Mouse (Mus musculus) erythroblast, embryonic 14.5 days (primary cell): Measurements from ENCODE around the gene Bcl7c. TPM values are rescaled to one million over a fixed set of nuclear protein-coding genes. Genes with fewer than 3 reads are reported as not detected.

Experiments
- H3K27me3 ChIP-seq: 2 replicates; pipeline ENCODE4 v1.6.1; 2012; ENCODE audit warnings: inconsistent platforms; ENCODE audit not compliant: control insufficient read depth
- H3K36me3 ChIP-seq: 2 replicates; pipeline ENCODE4 v1.6.1; 2012; ENCODE audit warnings: mild to moderate bottlenecking, inconsistent platforms; ENCODE audit not compliant: control insufficient read depth
- H3K4me1 ChIP-seq: 2 replicates; pipeline ENCODE4 v1.6.1; 2012; ENCODE audit warnings: inconsistent platforms; ENCODE audit not compliant: control insufficient read depth
- H3K4me3 ChIP-seq: replicated peaks from 2 replicates; pipeline ENCODE3; 2012; ENCODE audit warnings: moderate library complexity, mild to moderate bottlenecking, inconsistent platforms
- H3K9me3 ChIP-seq: 2 replicates; pipeline ENCODE4 v1.6.1; 2012; ENCODE audit warnings: low read length, inconsistent platforms, mixed read lengths; ENCODE audit not compliant: control insufficient read depth
- GATA1 ChIP-seq: IDR thresholded peaks from 2 replicates; pipeline ENCODE4 v1.6.1; 2012; ENCODE audit warnings: low read length, inconsistent platforms, mixed read lengths
- TAL1 ChIP-seq: IDR thresholded peaks from 3 replicates; pipeline ENCODE4 v1.6.1; 2012; ENCODE audit warnings: low read length, inconsistent platforms, mixed read lengths
- polyA plus RNA-seq: library from polyadenylated mRNA; stranded (reverse); fragments of >175 nt; gene quantifications from 2 replicates; pipeline ENCODE4 v1.2.3, GENCODE M21; 2012

Gene Bcl7c
- polyA plus RNA-seq, 1 experiment, result 16.0 TPM

DNA sequence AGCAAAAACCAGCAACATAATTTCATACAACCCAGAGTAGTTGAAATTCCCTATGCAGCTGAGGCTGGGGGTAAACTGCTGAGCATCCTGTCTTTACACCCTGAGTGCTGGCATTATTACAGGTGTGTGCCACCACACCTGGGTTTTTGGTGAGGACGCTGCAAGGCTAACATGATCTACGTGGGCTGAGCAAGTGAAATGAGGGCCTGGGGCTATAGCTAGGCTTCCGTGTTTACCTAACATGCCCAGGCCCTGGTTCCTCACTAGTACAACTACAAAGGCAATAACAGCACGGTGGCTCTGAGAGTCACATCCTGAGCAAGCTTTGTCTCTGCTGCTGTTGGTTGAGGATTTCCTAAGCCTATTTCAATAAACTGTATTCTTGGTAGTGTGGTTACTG is 31.1 kb downstream of the Bcl7c start:
- no peak for TF ChIP-seq TAL1
- no peak for TF ChIP-seq GATA1
- H3K4me1 ChIP-seq, result peaks cover 11% of the 10 kb centered on the region
- no peak overlapping the region for H3K4me3 ChIP-seq
- H3K9me3 ChIP-seq, result no peaks in the 10 kb centered on the region
- no peaks in the 10 kb centered on the region for H3K27me3 ChIP-seq
- H3K36me3 ChIP-seq, result no peaks in the 10 kb centered on the region

DNA sequence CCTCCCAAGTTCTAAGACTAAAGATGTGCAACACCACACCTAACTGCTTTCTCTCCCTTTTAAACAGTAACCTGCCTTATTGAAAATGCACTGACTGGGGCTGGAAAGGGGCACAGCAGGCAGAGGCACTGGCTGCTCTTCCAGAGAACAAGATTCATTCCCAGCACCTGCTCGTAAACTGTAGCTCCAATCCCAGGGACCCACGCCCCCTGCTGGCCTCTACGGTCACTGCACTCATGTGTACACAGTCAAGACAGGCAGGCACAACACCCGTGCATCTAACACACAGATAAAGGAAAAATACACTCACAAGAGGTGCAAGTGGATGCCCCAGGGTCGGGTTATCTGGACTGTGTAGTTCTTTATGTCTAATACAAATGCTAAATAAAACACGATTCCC is 31.7 kb downstream of the Bcl7c start:
- peaks cover 6% of the 10 kb centered on the region for H3K4me1 ChIP-seq
- H3K36me3 ChIP-seq, result no peaks in the 10 kb centered on the region
- TF ChIP-seq TAL1 (no peak), GATA1 (no peak)
- H3K4me3 ChIP-seq, result no peak overlapping the region
- no peaks in the 10 kb centered on the region for H3K9me3 ChIP-seq
- H3K27me3 ChIP-seq, result no peaks in the 10 kb centered on the region

DNA sequence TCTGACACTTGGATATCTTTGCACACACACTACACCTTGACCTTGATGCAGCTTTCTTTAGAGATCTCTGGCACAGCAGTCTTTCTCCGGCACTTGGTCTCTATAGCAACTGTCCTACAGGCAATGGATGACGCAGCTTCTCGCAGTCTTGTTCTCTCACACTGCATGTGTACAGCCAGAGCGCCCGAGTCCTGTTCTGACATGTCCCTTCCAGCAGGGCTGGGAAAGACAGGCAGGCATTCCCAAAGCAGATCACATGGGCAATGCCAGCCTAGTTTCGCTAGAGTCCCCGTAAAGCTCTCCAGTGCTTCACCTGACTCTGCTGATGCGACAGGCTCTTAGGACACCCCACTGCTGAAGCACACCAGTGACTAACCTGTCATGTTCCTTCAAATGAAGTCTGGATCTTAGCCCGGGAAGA is 33.3 kb downstream of the Bcl7c start:
- H3K36me3 ChIP-seq, result no peaks in the 10 kb centered on the region
- TF ChIP-seq GATA1, result no peak
- H3K9me3 ChIP-seq, result no peaks in the 10 kb centered on the region
- H3K4me1 ChIP-seq, result no peaks in the 10 kb centered on the region; the same call in none of the 2 replicates
- H3K27me3 ChIP-seq, result no peaks in the 10 kb centered on the region
- H3K4me3 ChIP-seq, result no peak overlapping the region

DNA sequence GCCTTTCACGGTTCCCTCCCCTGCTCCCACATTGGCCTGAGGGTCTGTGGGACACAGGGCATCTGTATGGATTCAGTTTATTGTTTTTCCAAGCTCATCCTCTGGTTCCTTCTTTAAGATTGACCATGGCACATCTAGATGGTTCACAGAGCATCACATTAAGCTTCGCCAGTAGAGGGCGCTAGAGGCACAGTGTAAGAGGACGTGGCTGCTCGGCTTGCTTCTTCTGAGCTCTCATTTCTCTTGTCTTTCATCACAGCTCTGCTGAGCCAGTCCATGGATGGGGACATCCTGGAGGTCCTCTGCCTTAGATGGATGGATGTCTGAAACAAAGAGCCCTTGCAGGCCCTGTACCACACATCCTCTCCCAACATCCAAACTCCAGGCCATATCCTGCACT is 33.8 kb downstream of the Bcl7c start:
- H3K4me3 ChIP-seq, result no peak overlapping the region
- no peaks in the 10 kb centered on the region; the same call in none of the 2 replicates for H3K4me1 ChIP-seq
- no peaks in the 10 kb centered on the region for H3K36me3 ChIP-seq
- no peak for TF ChIP-seq GATA1
- no peak for TF ChIP-seq TAL1
- no peaks in the 10 kb centered on the region for H3K9me3 ChIP-seq
- H3K27me3 ChIP-seq, result no peaks in the 10 kb centered on the region

DNA sequence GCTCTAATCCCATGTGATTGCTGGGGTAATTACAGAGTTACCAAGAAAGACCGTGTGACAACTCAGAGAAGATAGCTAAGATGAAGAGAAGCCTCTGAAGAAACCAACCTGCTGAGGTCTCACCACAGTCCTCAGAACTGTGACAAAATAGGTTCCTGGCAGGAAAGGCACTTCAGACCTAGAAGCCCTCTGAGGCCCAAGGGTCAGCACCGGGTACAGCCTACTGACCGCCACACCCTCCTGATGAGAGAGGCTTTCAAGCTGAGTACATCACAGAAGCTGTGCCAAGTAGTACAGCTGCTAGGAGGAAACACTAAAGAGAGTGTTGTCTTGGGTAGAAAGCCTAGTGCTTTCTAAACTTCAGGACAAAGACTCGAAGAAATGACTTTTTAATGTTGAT is 36.0 kb downstream of the Bcl7c start:
- Histone ChIP-seq H3K9me3 (no peaks in the 10 kb centered on the region), H3K4me1 (peaks cover 3% of the 10 kb centered on the region), H3K36me3 (no peaks in the 10 kb centered on the region), H3K27me3 (no peaks in the 10 kb centered on the region), H3K4me3 (no peak overlapping the region)
- TF ChIP-seq TAL1 (no peak), GATA1 (no peak)

DNA sequence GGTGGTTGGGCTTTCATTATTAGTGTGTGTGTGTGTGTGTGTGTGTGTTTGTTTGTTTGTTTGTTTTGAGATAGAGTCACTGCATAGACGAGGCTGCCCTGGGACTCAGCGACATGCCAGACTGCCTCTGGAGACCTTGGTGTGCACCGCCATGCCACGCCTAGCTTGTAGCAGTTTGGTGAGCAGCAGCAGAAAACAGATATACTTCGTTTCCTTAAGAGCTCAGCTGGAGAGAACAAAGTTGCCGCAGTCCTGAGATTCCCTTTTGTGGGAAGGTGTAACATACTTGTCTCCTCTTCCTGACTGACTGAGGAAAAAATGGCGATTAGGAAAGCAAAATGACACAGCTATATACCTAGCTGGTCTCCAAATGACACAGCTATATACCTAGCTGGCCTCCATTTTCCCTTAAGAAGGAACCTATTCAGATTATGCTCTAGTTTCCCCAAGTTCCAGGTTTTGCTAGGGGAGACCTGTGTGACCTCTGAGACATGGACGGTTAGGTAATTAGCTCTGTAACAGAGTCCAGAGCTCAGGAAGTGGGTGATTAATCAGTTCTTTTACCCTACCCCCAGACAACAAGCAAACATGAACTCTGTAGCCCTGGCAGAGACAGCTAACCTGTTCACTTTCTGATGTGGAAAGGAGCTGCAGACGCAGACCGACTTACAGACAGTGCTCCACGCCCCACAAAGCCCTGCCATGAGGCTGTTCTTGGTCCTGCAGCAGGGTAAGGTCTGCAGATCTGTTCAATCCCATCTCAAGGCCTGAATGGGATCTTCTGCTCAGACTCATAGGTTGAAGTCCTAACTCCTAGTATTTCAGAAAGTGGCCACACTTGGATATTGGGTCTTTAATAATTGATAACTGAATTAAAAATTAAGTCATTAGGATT is 36.6 kb downstream of the Bcl7c start:
- no peak overlapping the region for H3K4me3 ChIP-seq
- peaks cover 3% of the 10 kb centered on the region for H3K4me1 ChIP-seq
- H3K27me3 ChIP-seq, result no peaks in the 10 kb centered on the region
- no peaks in the 10 kb centered on the region for H3K36me3 ChIP-seq
- TF ChIP-seq GATA1 (no peak), TAL1 (no peak)
- no peaks in the 10 kb centered on the region for H3K9me3 ChIP-seq

DNA sequence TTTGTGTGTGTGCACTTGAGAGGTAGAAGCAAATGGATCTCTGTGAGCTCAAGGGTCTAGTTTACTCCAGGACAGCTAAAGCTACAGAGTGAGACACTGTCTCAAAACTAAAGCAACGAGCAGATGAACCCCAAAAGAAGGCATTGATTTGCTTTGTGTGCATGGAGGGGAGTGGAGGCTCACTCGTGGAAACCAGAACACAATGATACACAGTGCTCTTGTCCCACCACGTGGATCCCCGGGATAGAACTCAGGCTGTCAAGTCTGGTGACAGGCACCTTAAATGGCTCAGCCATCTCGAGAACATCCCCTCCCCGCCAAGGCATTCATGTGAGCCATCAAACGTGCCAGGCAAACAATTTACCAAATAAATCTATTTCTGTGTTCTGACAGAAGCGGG is 41.6 kb downstream of the Bcl7c start:
- Histone ChIP-seq H3K27me3 (no peaks in the 10 kb centered on the region), H3K36me3 (peaks cover 2% of the 10 kb centered on the region; the same call in 1 of the 2 replicates), H3K9me3 (no peaks in the 10 kb centered on the region), H3K4me1 (peaks cover 4% of the 10 kb centered on the region), H3K4me3 (no peak overlapping the region)
- no peak for TF ChIP-seq GATA1
- no peak for TF ChIP-seq TAL1

DNA sequence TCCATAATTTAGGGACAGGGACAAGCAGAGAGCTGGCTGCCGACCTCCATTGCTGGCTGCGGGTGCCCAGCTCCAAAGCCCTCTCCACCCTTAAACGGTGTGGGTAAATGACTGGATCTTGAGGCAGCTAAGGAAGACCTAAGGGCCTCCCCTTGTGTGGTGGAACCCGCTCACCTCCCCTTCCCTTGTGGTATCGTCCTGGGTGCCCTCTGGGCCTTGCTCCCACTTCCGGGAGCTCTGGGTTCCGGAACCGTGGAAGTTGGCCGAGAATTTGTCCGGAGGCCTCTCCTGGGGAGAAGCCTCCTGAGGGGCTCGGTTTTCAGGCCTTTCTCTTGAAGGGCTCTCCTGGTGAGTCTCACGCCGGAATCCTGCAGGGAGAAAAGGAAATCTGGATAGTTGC is 42.1 kb downstream of the Bcl7c start:
- no peak overlapping the region for H3K4me3 ChIP-seq
- TF ChIP-seq TAL1 (no peak), GATA1 (no peak)
- H3K4me1 ChIP-seq, result peaks cover 4% of the 10 kb centered on the region
- peaks cover 2% of the 10 kb centered on the region; the same call in 1 of the 2 replicates for H3K36me3 ChIP-seq
- no peaks in the 10 kb centered on the region for H3K9me3 ChIP-seq
- H3K27me3 ChIP-seq, result no peaks in the 10 kb centered on the region

DNA sequence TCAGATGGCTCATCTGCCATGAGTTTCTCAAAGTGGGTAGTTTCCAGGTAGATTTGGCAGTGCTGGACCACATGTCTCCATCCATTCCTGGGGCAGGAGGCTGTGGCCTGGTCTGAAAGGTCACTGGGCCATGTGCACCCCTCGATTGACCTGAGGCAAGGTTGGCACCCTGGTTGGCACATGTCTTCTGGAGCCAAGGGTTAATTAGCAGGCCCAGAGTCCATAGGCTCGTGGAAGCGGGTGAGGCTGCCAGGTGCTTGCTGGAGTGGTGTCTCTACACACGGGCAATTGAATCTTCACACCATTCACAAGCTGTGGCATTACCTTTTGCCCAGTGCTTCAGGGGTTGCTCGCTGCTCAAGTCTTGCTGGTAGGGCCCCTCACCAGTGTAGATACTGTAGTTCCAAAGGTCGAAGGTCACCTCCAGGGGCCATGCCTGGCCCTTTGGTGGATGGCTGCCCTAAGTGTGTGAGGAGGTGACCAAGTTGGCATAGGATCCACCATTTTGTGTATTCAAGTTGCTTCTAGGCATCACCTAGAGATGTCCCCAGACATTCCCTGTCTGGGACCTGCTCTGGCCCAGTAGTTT is 42.6 kb downstream of the Bcl7c start:
- Histone ChIP-seq H3K4me1 (peaks cover 4% of the 10 kb centered on the region), H3K9me3 (no peaks in the 10 kb centered on the region), H3K4me3 (no peak overlapping the region), H3K36me3 (peaks cover 2% of the 10 kb centered on the region; the same call in 1 of the 2 replicates), H3K27me3 (no peaks in the 10 kb centered on the region)
- no peak for TF ChIP-seq GATA1
- TF ChIP-seq TAL1, result no peak
